Mouse (Mus musculus) layer of hippocampus, postnatal 10 days (tissue): Measurements from ENCODE around the gene Slc10a7. TPM values are rescaled to one million over a fixed set of nuclear protein-coding genes. Genes with fewer than 3 reads are reported as not detected.
"Not testable (repeated sequence)": the region's sequence is repeated elsewhere in the genome, so short reads cannot be mapped to it uniquely, and the experiment has no call there.

ENCODE experiments used
- DNase-seq, 2 experiments: peaks; one replicate each; pipeline ENCODE4 v3.0.0; 2021; ENCODE audit warnings: low spot score in 2 of 2
- total RNA-seq, 2 experiments: library from RNA; stranded (reverse); gene quantifications; 2 replicates each; pipeline ENCODE4 v1.2.3; 2021

Slc10a7 gene
- total RNA-seq, 2 experiments from 2014 or later: 7.8 to 8.2 TPM

GRCm38 (mm10) chr8:78664306-78664940, 155.3 kb downstream of the Slc10a7 start:
- DNase-seq: no peak

- no peak for DNase-seq
Measured at GRCm38 (mm10) chr8:78667399-78667798, 158.3 kb downstream of the Slc10a7 start.

DNA sequence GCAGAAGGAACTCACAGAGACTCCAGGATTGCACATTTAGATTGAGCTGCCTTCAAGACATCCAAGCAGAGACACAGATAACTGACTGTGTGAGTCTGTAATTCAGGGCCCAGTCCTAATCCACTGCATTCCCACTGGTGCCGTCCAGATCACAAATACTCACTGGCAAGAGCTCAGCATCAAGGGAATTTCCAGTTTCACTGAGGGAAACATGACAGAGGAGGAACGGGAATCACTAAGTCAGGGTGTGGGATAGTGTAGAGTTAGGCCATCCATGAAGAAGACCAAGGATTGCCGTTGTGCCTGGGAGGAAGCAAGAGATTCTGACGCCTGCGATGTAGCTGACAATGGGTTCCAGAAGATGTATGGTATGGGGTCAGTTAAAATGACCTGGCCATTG, 159.1 kb downstream of the Slc10a7 start:
- no peak for DNase-seq

- no peak for DNase-seq
Measured at GRCm38 (mm10) chr8:78670241-78670640, 161.1 kb downstream of the Slc10a7 start.

DNA sequence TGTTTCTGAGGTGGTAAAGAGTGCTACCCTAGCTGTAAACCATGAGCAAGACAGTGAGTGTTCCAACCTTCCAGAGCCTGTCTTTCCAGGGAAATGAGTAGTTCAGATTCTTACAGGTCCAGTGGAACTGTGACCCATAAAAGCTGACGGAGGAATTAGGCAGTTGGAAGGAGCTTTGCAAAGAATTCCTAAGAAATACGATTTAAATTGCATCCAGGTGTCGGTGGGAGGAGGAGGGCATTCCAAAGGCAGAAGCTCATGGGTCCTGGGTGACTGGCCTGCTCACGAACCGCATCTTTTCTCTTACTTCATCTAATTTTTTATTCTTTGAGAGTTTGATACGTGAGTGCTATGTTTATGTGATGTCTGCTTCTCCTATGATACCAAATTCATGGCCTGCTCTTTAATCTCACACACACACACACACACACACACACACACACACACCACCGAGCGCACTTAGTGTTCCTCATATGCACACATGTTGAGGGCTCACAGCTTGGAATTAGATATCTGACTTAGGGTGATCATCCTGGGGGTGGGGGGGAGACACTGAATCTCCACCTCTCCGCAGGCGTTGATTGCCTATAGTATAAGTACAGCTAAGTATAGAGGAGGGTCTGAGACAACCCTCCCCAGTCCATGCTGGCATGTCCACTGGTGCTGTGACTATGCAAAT, 169.5 kb downstream of the Slc10a7 start:
- no peak for DNase-seq

DNA sequence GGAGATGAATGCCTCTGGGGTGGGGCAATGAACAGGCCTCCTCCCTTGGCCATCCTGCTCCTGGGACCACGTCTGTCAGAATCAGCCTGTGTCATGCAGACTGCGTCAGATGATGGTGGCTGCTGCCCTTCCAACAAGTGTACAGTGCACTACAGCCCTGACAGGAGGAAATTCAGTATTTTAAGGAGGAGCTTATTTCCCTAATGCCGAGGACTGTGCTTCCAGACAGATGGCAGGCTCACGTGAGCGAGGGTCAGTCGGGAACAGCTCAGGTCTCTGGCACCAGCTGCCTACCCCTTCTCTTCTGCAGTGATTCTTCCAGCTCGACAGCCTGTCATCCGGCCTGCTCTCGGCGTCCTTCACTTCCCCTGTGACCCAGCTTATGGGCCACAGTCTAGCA, 181.6 kb downstream of the Slc10a7 start:
- DNase-seq: no peak

DNA sequence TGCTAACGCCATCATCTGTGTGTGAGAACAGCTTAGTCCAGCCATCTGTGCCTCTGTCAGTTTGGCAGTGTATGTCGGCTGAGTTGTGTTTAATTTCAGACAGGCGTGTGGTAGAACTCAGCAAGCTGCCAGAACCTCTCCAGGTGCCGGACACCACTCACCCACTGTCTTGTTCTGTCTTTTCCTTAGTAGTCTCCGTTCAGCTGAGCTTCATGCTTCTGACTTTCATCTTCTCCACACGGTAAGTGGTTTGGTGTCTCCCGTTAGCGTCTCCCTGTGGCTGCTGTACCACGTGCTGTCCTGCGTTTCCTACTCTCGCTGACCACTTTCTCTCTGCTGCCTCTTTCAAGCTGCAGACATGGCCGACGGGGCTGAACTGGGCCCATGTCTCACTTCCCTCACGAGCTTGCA, 189.2 kb downstream of the Slc10a7 start:
- peak in 1 of 2 experiments; percentile 39 for DNase-seq

DNA sequence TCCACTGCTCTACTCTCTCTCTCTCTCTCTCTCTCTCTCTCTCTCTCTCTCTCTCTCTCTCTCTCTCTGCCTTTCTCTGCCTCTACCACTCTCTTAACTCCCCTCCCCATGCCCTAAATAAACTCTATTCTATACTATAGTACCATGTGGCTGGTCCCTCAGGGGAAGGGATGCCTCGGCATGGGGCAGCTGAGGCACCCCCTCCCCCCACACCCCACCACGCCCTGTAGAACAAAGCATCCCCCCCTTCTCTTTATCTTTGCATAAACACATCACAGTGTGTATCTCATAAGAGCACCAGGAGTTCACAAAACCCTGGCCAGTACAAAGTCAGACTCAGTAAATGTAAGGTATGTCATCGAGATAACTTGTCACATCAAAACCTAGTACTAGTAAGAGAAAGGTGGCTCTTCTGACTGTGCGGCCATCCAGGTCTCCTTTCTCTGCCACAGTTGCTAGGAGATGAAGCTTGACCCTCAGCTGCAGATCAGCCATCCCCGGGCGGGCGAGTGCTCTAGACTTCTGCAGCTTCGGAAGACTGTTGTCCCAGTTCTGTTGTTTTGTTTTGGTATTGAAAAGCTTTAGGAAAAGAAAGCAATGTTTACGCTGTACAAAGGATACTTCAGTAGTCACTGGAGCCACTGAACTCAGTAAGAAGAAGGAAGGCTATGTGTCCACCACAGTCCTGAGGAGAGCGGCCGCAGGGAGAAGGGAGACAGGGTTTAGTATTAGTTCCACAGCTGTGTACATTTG, 194.1 kb downstream of the Slc10a7 start:
- no peak for DNase-seq

GRCm38 (mm10) chr8:78705980-78706379, 196.8 kb downstream of the Slc10a7 start:
- DNase-seq: no peak

DNA sequence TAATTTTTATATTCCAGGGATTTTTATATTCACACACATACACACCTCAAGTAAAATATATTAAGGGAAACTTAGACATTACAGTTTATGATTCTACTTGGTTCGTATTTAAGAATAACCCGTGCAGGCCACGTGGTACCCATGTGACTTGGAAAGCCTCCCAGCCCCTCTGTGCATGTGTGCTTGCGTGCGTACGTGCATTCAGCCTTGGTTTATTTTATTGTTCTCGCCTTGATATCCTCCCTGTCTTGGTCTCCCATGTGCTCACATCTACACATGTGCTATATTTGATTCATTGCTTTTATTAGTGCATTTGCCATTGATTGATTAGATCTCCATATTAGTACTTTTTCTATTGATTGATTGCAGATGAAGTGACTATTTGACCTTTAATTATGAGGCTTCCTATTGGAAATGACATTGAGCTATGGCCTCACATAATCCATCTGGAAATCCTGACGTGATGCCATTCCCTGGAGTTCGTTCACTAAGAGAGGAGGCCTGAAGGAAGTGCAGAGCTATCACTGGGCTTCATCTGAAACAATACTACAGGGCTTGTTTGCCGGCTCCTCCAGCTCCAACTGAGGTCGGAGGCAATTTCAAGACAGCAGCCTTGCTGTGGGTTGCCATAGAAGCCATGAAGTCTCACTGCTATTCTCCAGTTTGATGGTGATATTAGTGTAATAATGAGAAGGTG, 200.9 kb downstream of the Slc10a7 start:
- DNase-seq: no peak

DNA sequence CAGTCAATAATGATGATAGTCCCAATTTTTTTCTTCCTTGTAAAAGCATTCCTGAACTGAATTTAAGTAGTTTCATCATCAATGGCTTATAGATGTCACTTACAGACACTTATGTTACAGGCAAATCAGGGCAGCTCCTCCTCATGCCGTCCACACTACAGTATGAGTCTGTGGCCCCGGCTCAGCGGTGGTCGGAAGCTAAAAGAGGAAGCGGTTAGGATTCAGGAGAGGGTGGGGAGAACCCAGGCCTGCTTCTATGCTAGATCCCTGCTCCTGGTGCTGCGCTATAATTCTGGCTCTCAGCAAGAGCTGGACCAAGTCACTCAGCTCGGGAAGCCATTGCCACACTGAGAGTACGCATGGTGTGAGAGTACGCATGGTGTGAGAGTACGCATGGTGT, 201.8 kb downstream of the Slc10a7 start:
- DNase-seq: no peak

DNA sequence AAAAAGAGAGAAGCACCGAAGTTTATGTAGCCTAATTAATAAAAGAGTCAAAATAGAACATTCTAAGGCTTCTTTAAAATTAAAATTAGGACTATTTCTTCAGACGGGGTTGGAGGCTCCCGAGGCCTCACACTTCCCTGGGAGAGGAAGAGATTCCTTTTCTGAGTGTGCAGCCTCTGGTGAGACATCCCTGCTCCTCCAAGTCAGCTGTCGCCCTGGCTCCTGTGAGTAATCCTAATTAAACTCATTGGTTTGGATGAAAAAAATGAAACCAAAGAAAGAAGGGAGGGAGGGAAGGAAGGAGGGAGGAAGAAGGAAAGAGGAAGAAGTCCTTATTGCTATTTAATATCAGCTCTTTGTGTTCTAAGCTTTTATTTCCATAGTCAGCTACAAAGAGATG, 205.7 kb downstream of the Slc10a7 start:
- DNase-seq: no peak

DNA sequence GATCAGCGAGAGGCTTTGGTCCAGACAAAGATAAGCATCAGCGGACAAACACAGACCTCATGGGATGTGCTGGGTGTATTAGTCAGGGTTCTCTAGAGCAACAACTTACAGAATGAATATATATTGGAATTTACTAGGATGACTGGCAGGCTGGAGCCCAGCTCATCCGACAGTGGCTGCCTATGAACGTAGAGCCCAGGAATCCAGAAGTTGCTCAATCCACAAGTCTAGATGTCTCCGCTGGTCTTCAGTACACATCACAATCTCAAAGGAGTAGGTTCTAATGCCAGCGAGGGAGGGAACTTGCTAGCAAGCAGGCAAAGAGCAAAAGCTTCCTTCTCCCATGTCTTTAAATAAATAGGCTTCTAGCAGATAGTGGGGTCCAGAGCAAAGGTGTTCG, 207.4 kb downstream of the Slc10a7 start:
- no peak for DNase-seq

- DNase-seq: not testable (repeated sequence)
Measured at GRCm38 (mm10) chr8:78717191-78717590, 208.0 kb downstream of the Slc10a7 start.

GRCm38 (mm10) chr8:78719279-78720040, 210.3 kb downstream of the Slc10a7 start:
- no peak for DNase-seq

DNA sequence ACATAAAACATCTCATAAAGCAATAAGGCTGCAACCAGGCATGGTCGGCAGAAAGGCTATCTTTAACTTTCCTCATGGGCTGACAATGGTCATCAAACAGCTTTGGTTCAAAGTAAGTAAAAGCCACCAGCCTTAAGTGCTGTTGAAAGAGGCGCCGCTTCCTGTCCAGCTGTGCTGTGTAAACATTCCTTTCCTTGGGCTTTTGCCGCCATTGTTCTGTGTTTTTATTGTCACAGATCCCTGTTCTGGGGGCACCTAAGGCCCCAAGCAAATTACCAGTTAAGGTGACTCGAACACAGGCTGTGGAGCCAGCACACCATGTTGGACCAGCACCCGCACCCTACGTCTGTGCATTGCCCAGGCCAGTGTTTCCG, 210.9 kb downstream of the Slc10a7 start:
- DNase-seq: no peak

DNA sequence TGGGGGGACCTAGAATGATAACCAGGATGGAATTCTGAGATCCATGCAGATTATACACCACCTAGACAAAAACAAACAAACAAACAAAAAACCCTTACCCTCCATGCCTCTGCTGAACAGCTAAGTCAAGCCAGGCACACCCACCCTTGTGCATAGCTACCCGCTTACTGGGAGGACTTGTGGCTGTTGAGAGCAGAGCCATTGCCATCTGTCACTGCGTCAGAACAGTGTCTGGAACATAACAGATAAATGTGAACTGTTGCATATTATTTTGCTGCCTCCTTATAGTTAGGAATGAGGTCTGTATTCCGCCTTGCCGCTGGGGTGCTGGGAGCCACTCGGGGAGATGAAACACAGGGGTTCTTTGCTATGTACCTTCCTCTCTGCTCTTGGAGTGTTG, 212.4 kb downstream of the Slc10a7 start:
- DNase-seq: no peak

- DNase-seq: no peak
Measured at GRCm38 (mm10) chr8:78722201-78722600, 213.1 kb downstream of the Slc10a7 start.

DNA sequence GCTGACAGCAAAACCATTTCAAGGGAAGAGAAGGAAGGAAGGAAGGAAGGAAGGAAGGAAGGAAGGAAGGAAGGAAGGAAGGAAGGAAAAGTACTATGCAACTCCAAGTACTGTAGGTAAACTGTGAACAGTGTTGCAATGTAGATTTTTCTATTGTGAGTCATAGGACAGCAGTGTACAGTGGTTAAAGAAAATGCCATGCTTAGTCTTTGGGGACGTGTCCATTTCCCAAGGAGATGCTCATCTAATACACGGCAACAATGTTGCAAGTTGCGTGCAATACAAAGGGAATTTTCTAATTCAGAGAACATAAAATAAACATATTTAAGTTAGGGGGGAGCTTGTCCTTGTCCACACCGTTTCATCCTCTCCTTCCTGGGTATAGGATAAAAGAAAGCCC, 215.7 kb downstream of the Slc10a7 start:
- DNase-seq: no peak

DNA sequence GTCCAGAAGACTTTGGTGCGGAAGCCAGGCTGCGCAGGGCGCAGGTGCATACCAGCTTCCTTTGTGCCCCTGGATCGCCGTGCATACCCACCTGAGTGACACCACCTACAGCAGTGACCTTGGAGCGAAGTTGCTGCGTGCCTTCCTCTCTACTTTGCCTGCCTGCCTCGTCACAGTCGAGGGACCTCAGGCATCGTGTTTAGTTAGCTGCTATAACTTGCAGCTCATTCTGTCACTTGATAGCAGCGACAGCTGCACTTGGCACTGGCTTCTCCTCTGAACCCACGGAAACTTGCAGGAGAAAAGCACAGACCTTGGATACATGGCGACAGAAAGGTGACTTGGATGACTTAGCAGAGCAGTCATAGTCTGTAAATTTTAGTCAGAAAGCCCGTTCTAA, 219.1 kb downstream of the Slc10a7 start:
- DNase-seq: no peak

- DNase-seq: no peak
Measured at GRCm38 (mm10) chr8:78732410-78732809, 223.3 kb downstream of the Slc10a7 start.
